Mouse (Mus musculus) liver, postnatal 0 days (tissue): ENCODE measurements around the gene Hist1h3b. TPM values are rescaled to one million over a fixed set of nuclear protein-coding genes. Genes with fewer than 3 reads are reported as not detected.
A peak's percentile ranks its signal among the peaks of the same experiment; 100 is the strongest.
"Not testable (repeated sequence)": the region's sequence is repeated elsewhere in the genome, so short reads cannot be mapped to it uniquely, and the experiment has no call there.

Source experiments
- ATAC-seq: fragments of 200-750 bp; cut with Nextera tagmentation; 2 replicates; pipeline ENCODE4 v1.8.0; 2017; ENCODE audit warnings: mild to moderate bottlenecking, moderate library complexity
- DNase-seq: peaks from one replicate; pipeline ENCODE4 v3.0.0-alpha.2; 2016
- H3K27ac ChIP-seq: fragments of 300-500 bp; sonication (generic); 2 replicates; pipeline ENCODE4 v1.5.1; 2014; ENCODE audit warnings: antibody characterized with exemption, moderate library complexity, mild to moderate bottlenecking, low read depth
- H3K27me3 ChIP-seq: fragments of 300-500 bp; sonication (generic); 2 replicates; pipeline ENCODE4 v1.6.1; 2014; ENCODE audit warnings: low read length, control low read depth, mixed read lengths; ENCODE audit not compliant: insufficient read depth
- H3K36me3 ChIP-seq: fragments of 300-500 bp; sonication (generic); replicated peaks from 2 replicates; pipeline ENCODE4 v1.6.1; 2014; ENCODE audit warnings: mild to moderate bottlenecking, control low read depth, low read length, moderate library complexity, mixed read lengths; ENCODE audit not compliant: insufficient read depth
- H3K4me1 ChIP-seq: fragments of 300-500 bp; sonication (generic); 2 replicates; pipeline ENCODE4 v1.6.1; 2014; ENCODE audit warnings: antibody characterized with exemption, mild to moderate bottlenecking, control low read depth; ENCODE audit not compliant: insufficient read depth
- H3K4me2 ChIP-seq: fragments of 300-500 bp; sonication (generic); 2 replicates; pipeline ENCODE4 v1.6.1; 2014; ENCODE audit warnings: low read depth, mild to moderate bottlenecking, low read length, moderate library complexity, mixed read lengths
- H3K4me3 ChIP-seq: fragments of 300-500 bp; sonication (generic); 2 replicates; pipeline ENCODE4 v1.5.1; 2014; ENCODE audit warnings: low read depth, low read length
- H3K9ac ChIP-seq: fragments of 300-500 bp; sonication (generic); replicated peaks from 2 replicates; pipeline ENCODE4 v1.6.1; 2014; ENCODE audit warnings: mild to moderate bottlenecking, moderate library complexity
- H3K9me3 ChIP-seq: fragments of 300-500 bp; sonication (generic); 2 replicates; pipeline ENCODE4 v1.6.1; 2016; ENCODE audit warnings: mild to moderate bottlenecking, control low read depth, low read length, mixed read lengths
- CTCF ChIP-seq: sonication (generic); IDR thresholded peaks from 2 replicates; pipeline ENCODE4 v1.5.1; 2016; ENCODE audit warnings: antibody characterized with exemption, low read depth
- EP300 ChIP-seq: IDR thresholded peaks from 2 replicates; pipeline ENCODE4 v1.6.1; 2016; ENCODE audit warnings: antibody characterized with exemption, low read depth, mild to moderate bottlenecking
- WGBS: fragments of 180-500 bp; shearing (Covaris S2); extraction: QIAGEN DNeasy Blood & Tissue Kit; methylation state at CpG from one replicate; pipeline ENCODE4 v1.1.7; 2014; ENCODE audit not compliant: insufficient replicate concordance; 5-methylcytosine and 5-hydroxymethylcytosine counted together
- polyA plus RNA-seq: library from polyadenylated mRNA; unstranded; fragments of >200 nt; fragmentation: Nextera tagmentation; extraction: Ambion mirVana; gene quantifications from 2 replicates; pipeline ENCODE4 v1.2.1, GENCODE M21; 2015

Hist1h3b gene
- polyA plus RNA-seq, 1 experiment from 2014 or later = 16.0 TPM

DNA sequence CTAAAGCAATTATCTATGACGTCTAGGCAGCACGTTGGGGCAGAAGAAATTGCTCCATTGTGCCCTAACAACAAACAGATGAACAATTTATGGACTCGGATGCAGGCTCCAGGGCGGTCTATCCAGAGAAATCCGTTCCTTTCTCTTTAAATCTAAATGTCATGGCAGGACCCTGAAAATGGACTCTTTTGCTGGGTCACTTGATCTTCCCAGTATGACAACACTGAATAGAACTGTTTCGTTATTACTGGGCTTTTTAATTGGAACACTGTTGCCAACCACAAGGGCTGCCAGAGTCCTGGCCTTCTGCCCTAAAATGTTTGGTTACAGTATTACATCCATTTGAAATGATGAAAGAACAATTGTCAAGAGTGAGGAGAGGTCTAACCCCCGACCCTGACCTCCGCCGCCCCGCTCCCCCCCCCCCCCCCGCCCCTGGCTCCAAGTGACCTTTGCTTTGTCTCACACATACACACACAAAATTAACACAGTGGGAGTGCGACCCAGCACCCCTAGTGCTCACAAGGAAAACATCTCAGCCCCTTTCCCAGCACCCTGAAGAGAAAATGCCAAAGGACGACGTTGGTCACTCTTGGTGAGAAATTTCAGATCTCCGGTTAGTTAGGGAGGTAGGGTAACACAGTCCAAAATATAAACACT, 42.2 kb upstream of the Hist1h3b start:
- no peaks in the 10 kb centered on the region for H3K36me3 ChIP-seq
- DNase-seq = no peak
- no peaks in the 10 kb centered on the region for H3K27me3 ChIP-seq
- ATAC-seq = peak; percentile 58
- peak overlapping the region; percentile 74 for H3K4me2 ChIP-seq
- TF ChIP-seq EP300 (no peak), CTCF (no peak)
- peak overlapping the region; percentile 93 for H3K27ac ChIP-seq
- WGBS = 30% methylated on average over 15 of the region's 15 CpGs
- no peaks in the 10 kb centered on the region for H3K9me3 ChIP-seq
- H3K4me1 ChIP-seq = peaks cover 14% of the 10 kb centered on the region; the same call in 1 of the 2 replicates
- peak overlapping the region; percentile 74 for H3K9ac ChIP-seq
- peak overlapping the region; percentile 51 for H3K4me3 ChIP-seq

DNA sequence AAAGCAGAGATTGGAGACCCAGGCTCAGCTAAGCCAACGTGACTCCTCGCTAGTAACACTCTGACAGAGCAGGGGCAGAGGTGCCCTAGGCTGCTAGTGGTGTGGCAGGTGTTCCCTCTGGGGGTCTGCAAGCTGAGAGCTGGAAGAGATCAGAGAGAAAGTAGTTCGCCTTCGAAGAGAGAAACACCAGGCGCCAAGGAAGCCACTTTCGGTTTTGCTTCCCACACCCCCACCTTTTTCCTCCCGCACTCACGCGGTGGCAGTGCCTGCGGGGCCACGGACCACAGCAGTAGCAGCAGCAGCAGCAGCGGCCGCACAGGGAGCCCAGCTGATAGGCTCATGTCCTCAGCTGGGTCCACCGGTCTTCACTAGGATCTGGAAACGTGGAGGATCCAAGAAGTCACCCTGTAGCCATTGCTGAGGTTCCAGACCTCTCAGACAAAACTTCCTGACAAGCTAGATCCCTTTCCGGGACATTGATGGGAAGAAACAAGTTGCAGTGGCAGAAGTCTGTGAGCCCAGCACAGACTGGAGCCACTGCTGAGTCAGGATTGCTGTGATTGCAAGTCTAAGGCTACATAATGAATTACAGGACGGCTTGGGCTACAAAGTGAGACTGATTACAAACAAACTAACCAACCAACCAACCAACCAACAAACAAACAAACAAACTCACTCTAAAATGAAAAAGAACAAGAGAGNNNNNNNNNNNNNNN, 41.5 kb upstream of the Hist1h3b start, which contains the start of gene Hfe:
Gene Hfe (minus strand): TSS at position 481 of the 716 bp plus-strand sequence.
- Histone ChIP-seq H3K4me1 (peaks cover 14% of the 10 kb centered on the region; the same call in 1 of the 2 replicates), H3K9me3 (no peaks in the 10 kb centered on the region), H3K4me3 (peak within 1 kb of the TSS; percentile 51), H3K27ac (peak within 1 kb of the TSS; percentile 93), H3K9ac (peak within 1 kb of the TSS; percentile 74), H3K36me3 (no peaks in the 10 kb centered on the region), H3K27me3 (no peaks in the 10 kb centered on the region), H3K4me2 (peak within 1 kb of the TSS; percentile 74)
- TF ChIP-seq CTCF = no peak
- no peak for TF ChIP-seq EP300
- DNase-seq (peak; percentile 76), ATAC-seq (peak; percentile 77)
- WGBS = 2% methylated on average over 15 of the region's 17 CpGs

DNA sequence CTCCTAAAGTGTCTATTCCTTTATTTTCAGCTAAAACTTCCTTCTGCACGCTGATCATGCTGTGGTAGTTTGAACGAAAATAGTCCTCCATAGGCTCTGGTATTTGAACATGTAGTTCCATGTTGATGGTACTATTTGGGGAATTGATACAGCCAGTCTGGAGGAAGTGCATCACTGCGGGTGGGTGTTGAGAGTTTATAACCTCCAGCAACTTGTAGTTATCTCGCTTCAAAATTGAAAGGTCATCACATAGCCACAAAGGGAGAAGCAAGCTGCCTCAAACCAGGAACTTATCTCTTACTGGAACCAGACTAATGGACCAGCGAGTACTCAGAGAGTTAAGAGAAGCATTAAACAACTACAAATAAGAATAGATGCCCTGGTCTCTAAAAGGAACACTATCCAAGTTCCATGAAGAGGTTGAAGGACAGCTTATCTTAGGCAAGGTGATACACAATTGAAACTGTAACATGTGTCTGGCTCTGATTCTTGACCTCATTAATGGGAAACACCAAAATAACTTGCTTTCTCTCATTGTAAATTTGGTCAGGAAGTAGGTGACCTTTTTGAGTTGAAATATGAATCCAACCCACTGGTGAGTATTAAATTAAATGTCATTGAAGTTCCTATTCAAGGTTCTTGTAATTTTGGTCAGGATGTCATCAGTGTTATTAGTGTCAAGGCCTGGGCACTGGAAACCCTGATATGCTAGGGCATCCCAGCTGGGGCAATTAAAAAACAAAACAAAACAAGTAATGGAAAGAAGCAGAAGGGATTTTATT, 35.6 kb upstream of the Hist1h3b start:
- H3K9ac ChIP-seq = no peak overlapping the region
- no peaks in the 10 kb centered on the region for H3K9me3 ChIP-seq
- H3K4me1 ChIP-seq = 0 out of 2 replicates have a peak, but pooled peaks cover 5% of the 10 kb centered on the region
- H3K27ac ChIP-seq = no peak overlapping the region
- peak; percentile 23; the same call in 1 of the 2 replicates for ATAC-seq
- H3K4me2 ChIP-seq = no peak overlapping the region
- no peak for TF ChIP-seq EP300
- TF ChIP-seq CTCF = no peak
- no peaks in the 10 kb centered on the region for H3K36me3 ChIP-seq
- 51% methylated on average over 5 of the region's 5 CpGs for WGBS
- H3K27me3 ChIP-seq = no peaks in the 10 kb centered on the region
- DNase-seq = peak; percentile 10
- no peak overlapping the region for H3K4me3 ChIP-seq

- 0 out of 2 replicates have a peak overlapping the region, but pooled peaks have one; percentile 11 for H3K9ac ChIP-seq
- no peaks in the 10 kb centered on the region for H3K9me3 ChIP-seq
- ATAC-seq (no peak), DNase-seq (peak; percentile 11)
- H3K4me1 ChIP-seq = 0 out of 2 replicates have a peak, but pooled peaks cover 3% of the 10 kb centered on the region
- no peak overlapping the region for H3K4me3 ChIP-seq
- H3K27me3 ChIP-seq = no peaks in the 10 kb centered on the region
- H3K36me3 ChIP-seq = no peaks in the 10 kb centered on the region
- WGBS = 48% methylated on average over 11 of the region's 11 CpGs
- H3K4me2 ChIP-seq = no peak overlapping the region
- TF ChIP-seq CTCF (no peak), EP300 (no peak)
- peak overlapping the region; percentile 70; the same call in 1 of the 2 replicates for H3K27ac ChIP-seq
Observed at GRCm38 (mm10) chr13:23717176-23717575, 34.9 kb upstream of the Hist1h3b start.

- peak; percentile 14 for DNase-seq
- H3K27me3 ChIP-seq, H3K9me3 ChIP-seq, H3K4me1 ChIP-seq, ATAC-seq, H3K4me2 ChIP-seq, H3K36me3 ChIP-seq, H3K4me3 ChIP-seq: not testable (repeated sequence)
- H3K9ac ChIP-seq = 0 out of 2 replicates have a peak overlapping the region, but pooled peaks have one; percentile 11
- 11% methylated on average over 2 of the region's 2 CpGs for WGBS
- H3K27ac ChIP-seq = peak overlapping the region; percentile 70; the same call in 1 of the 2 replicates
Observed at GRCm38 (mm10) chr13:23717593-23718245, 34.3 kb upstream of the Hist1h3b start.
